Mouse (Mus musculus): ENCODE data around the gene Olfr648. TPM values are rescaled to one million over a fixed set of nuclear protein-coding genes. Genes with fewer than 3 reads are reported as not detected.

The Olfr648 gene
- polyA plus RNA-seq, 1 experiment from 2014 or later, result 0.45 TPM

DNA sequence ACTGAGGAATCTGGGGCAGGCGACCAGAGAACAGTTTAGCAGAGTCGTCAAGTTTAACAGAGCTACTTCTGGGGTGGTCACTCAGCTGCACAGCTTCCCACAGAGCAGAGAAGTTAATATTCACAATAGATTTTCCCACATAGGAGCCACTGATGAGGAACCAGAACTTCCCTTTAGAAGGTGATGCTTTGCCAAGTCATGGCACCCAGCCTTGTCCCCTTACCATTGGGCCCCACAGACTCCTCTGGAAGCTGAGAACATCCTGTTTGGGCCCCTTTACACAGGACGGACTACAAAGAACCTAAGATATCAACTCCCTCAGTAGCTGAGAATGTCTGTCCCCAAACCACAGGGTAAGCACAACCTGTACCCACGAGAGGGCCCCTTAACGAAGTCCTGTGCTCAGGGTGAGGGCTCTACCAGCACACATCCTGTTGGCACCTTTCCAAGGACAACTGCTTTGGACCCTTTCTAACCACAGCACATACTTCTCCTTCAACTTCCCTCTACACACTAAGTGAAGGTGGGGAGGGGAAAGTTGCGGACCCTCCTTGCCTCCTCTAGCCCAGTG is 13.5 kb downstream of the Olfr648 start:
- no peak for ATAC-seq (ENCODE audit: low FRiP score, low read depth)
- H3K4me3 ChIP-seq, result no peak overlapping the region
- no peaks in the 10 kb centered on the region for H3K4me1 ChIP-seq
- H3K36me3 ChIP-seq, result no peaks in the 10 kb centered on the region
- H3K27me3 ChIP-seq, result no peaks in the 10 kb centered on the region
- no peaks in the 10 kb centered on the region for H3K9me3 ChIP-seq
- 77% methylated on average over 6 of the region's 6 CpGs for WGBS
- H3K4me2 ChIP-seq (replicated peaks), result no peak overlapping the region
- H3K27ac ChIP-seq (replicated peaks), result no peak overlapping the region
- H3K9ac ChIP-seq (replicated peaks), result no peak overlapping the region

DNA sequence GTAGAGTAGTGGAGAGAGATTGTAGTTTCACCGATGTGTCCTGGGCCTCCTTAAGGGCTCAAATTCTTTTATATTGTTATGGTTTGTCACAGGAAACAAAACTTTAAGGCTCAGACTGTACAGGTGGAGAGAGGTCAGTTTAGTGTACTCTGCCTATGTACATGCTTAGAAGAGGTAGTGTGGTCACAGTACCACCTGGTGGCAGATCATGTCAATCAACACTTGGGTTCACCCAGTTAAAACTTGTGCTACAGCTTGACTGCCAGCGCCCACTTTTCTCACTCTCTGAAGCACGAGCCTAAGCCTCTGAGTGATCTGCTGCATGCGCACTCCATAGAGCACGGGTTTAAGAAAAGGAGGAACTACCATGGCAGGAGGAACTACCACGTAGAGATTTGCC is 16.1 kb downstream of the Olfr648 start:
- 89% methylated on average over 6 of the region's 6 CpGs for WGBS
- Histone ChIP-seq H3K27me3 (no peaks in the 10 kb centered on the region), H3K9me3 (no peaks in the 10 kb centered on the region), H3K27ac (replicated peaks) (no peak overlapping the region), H3K4me1 (no peaks in the 10 kb centered on the region), H3K4me3 (no peak overlapping the region), H3K4me2 (replicated peaks) (no peak overlapping the region), H3K9ac (replicated peaks) (no peak overlapping the region), H3K36me3 (no peaks in the 10 kb centered on the region)
- no peak for ATAC-seq (ENCODE audit: low FRiP score, low read depth)

DNA sequence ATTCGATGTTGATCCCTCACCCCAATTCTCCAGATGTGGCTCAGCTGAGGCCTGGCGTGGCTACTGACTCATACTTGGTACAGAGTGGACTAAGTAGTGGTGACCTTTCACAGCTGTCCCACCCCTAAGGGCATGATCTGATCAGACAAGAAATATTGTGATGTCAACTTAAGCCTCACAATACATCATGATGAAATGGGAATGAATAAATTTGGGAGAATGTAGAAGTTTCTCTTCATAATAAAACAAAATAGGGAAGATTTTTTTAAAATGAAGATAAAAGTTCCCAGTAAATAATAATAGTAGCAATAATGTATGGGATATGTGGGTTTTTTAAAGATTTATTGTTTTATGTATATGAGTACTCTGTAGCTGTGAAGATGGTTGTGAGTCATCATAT is 32.7 kb downstream of the Olfr648 start, which contains the start of gene Ubqlnl:
Gene Ubqlnl, minus strand, starts transcription at position 101 of the 400 bp plus-strand sequence.
- Histone ChIP-seq H3K27me3 (no peaks in the 10 kb centered on the region), H3K36me3 (no peaks in the 10 kb centered on the region), H3K4me1 (no peaks in the 10 kb centered on the region), H3K27ac (replicated peaks) (no peak within 1 kb of the TSS), H3K9me3 (no peaks in the 10 kb centered on the region), H3K4me3 (no peak within 1 kb of the TSS), H3K9ac (replicated peaks) (no peak within 1 kb of the TSS), H3K4me2 (replicated peaks) (no peak within 1 kb of the TSS)
- ATAC-seq (ENCODE audit: low FRiP score, low read depth), result no peak
- 82% methylated on average over 2 of the region's 2 CpGs for WGBS

DNA sequence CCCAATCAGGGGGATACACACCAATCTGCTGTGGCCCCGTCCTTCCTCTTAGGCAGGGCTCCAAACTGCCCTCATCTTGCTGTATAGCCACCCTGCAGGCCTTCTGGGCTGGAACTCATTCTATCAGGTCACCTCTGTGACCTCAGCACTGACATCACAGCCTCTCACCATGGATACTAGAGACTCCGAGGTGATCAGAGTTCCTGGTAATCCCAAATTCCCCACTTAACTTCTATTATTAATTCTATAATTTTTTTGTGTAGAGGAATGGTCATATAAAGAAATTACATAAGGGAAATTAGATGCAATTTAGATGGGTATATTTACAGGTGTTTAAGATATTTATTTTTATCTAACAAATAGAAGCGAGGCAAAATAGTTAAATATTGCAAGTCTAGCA is 40.0 kb downstream of the Olfr648 start, which contains the start of gene Ubqln3:
Gene Ubqln3, minus strand, starts transcription at position 101 of the 400 bp plus-strand sequence.
- no peak within 1 kb of the TSS for H3K4me3 ChIP-seq
- no peaks in the 10 kb centered on the region for H3K36me3 ChIP-seq
- no peaks in the 10 kb centered on the region for H3K27me3 ChIP-seq
- no peak within 1 kb of the TSS for H3K9ac ChIP-seq (replicated peaks)
- H3K27ac ChIP-seq (replicated peaks), result no peak within 1 kb of the TSS
- H3K4me1 ChIP-seq, result no peaks in the 10 kb centered on the region
- 72% methylated on average over 3 of the region's 3 CpGs for WGBS
- H3K9me3 ChIP-seq, result no peaks in the 10 kb centered on the region
- H3K4me2 ChIP-seq (replicated peaks), result no peak within 1 kb of the TSS
- ATAC-seq (ENCODE audit: low FRiP score, low read depth), result no peak

DNA sequence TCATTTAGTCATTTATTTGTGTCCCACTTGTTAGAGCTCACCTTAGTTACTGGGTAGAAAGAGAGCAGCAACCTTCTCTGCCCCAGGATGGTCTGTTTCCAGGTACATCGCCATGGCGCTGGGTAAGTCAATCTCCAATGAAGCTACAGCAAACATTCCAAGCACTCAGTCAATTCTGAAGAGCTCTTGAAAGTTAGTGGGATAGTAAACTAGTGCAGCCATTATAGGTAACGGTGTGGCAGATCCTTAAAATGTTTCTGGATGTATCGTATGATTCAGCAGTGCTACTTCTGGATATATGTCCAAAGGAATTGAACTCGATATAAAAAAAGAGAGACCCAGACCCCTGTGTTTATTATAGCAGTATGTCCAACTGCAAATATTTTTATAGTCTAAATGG is 45.9 kb downstream of the Olfr648 start, which contains the start of gene Olfr643:
Gene Olfr643, minus strand, starts transcription at position 101 of the 400 bp plus-strand sequence.
- ATAC-seq (ENCODE audit: low FRiP score, low read depth), result no peak
- Histone ChIP-seq H3K4me2 (replicated peaks) (no peak within 1 kb of the TSS), H3K9me3 (no peaks in the 10 kb centered on the region), H3K4me1 (no peaks in the 10 kb centered on the region), H3K4me3 (no peak within 1 kb of the TSS), H3K9ac (replicated peaks) (no peak within 1 kb of the TSS), H3K27me3 (no peaks in the 10 kb centered on the region), H3K27ac (replicated peaks) (no peak within 1 kb of the TSS), H3K36me3 (no peaks in the 10 kb centered on the region)
- WGBS, result 87% methylated on average over 5 of the region's 5 CpGs

DNA sequence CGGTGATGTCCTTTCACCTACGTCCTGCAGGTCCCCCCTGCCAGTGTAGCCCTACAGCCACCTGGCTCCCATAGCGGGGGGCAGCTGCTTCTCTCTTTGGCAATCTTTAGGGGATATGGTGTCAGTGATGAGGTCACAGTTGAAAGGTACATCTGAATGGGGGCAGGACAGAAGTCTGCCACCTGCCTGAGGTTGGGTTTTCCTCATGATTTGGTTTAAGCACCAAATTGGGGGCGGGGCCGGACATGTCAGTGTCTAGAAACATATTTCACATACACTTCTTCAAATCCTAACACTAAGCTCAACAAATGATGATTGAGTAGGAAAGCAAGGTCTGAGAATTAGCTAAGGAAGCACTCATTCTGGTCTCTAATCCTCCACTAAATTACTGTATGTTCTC is 53.5 kb downstream of the Olfr648 start, which contains the start of gene Ubqln5:
Gene Ubqln5, minus strand, starts transcription at position 101 of the 400 bp plus-strand sequence.
- H3K27ac ChIP-seq (replicated peaks), result no peak within 1 kb of the TSS

More for the DNA sequence above, 53.5 kb downstream of the Olfr648 start, which contains the start of gene Ubqln5:
- H3K4me1 ChIP-seq, result no peaks in the 10 kb centered on the region
- 90% methylated on average over 5 of the region's 5 CpGs for WGBS
- H3K9me3 ChIP-seq, result no peaks in the 10 kb centered on the region
- H3K27me3 ChIP-seq, result no peaks in the 10 kb centered on the region
- no peaks in the 10 kb centered on the region for H3K36me3 ChIP-seq
- no peak within 1 kb of the TSS for H3K4me3 ChIP-seq
- no peak within 1 kb of the TSS for H3K9ac ChIP-seq (replicated peaks)
- no peak within 1 kb of the TSS for H3K4me2 ChIP-seq (replicated peaks)
- ATAC-seq (ENCODE audit: low FRiP score, low read depth), result no peak

Other genes starting within 250 kb of the Olfr648 start
- gene Olfr632, start 249.0 kb downstream of the Olfr648 start, polyA plus RNA-seq (2016; fragmentation: Nextera tagmentation; extraction: Ambion mirVana), result not detected in 2 replicates
- gene Olfr633, start 239.0 kb downstream of the Olfr648 start, polyA plus RNA-seq (2016; fragmentation: Nextera tagmentation; extraction: Ambion mirVana), result not detected in 2 replicates
- not detected in 2 replicates for gene Olfr635, start 212.2 kb downstream of the Olfr648 start, polyA plus RNA-seq (2016; fragmentation: Nextera tagmentation; extraction: Ambion mirVana)
- gene Olfr638, start 184.6 kb downstream of the Olfr648 start, polyA plus RNA-seq (2016; fragmentation: Nextera tagmentation; extraction: Ambion mirVana), result not detected in 2 replicates
- gene Olfr639, start 166.1 kb downstream of the Olfr648 start, polyA plus RNA-seq (2016; fragmentation: Nextera tagmentation; extraction: Ambion mirVana), result 0.04 TPM in 1 of 2 replicates, not detected in the other
- not detected in 2 replicates for gene Olfr640, start 157.8 kb downstream of the Olfr648 start, polyA plus RNA-seq (2016; fragmentation: Nextera tagmentation; extraction: Ambion mirVana)
- not detected in 2 replicates for gene Olfr641, start 147.9 kb downstream of the Olfr648 start, polyA plus RNA-seq (2016; fragmentation: Nextera tagmentation; extraction: Ambion mirVana)
- not detected in 2 replicates for gene Olfr642, start 130.7 kb downstream of the Olfr648 start, polyA plus RNA-seq (2016; fragmentation: Nextera tagmentation; extraction: Ambion mirVana)
- not detected in 2 replicates for gene 4930516K23Rik, start 121.9 kb downstream of the Olfr648 start, polyA plus RNA-seq (2016; fragmentation: Nextera tagmentation; extraction: Ambion mirVana)
- gene Olfr644, start 111.5 kb downstream of the Olfr648 start, polyA plus RNA-seq (2016; fragmentation: Nextera tagmentation; extraction: Ambion mirVana), result not detected in 2 replicates
- not detected in 2 replicates for gene Olfr645, start 97.9 kb downstream of the Olfr648 start, polyA plus RNA-seq (2016; fragmentation: Nextera tagmentation; extraction: Ambion mirVana)
- not detected in 2 replicates for gene Olfr646, start 78.5 kb downstream of the Olfr648 start, polyA plus RNA-seq (2016; fragmentation: Nextera tagmentation; extraction: Ambion mirVana)
- not detected in 2 replicates for gene Ubqln5, start 53.6 kb downstream of the Olfr648 start, polyA plus RNA-seq (2016; fragmentation: Nextera tagmentation; extraction: Ambion mirVana)
- not detected in 2 replicates for gene Olfr643, start 46.0 kb downstream of the Olfr648 start, polyA plus RNA-seq (2016; fragmentation: Nextera tagmentation; extraction: Ambion mirVana)
- not detected in 2 replicates for gene Ubqln3, start 40.1 kb downstream of the Olfr648 start, polyA plus RNA-seq (2016; fragmentation: Nextera tagmentation; extraction: Ambion mirVana)
- gene Ubqlnl, start 32.8 kb downstream of the Olfr648 start, polyA plus RNA-seq (2016; fragmentation: Nextera tagmentation; extraction: Ambion mirVana), result not detected in 2 replicates
- not detected in 2 replicates for gene Olfm5, start 18.6 kb downstream of the Olfr648 start, polyA plus RNA-seq (2016; fragmentation: Nextera tagmentation; extraction: Ambion mirVana)
- gene Olfr649, start 12.6 kb upstream of the Olfr648 start, polyA plus RNA-seq (2016; fragmentation: Nextera tagmentation; extraction: Ambion mirVana), result not detected in 2 replicates
- gene Trim6, start 35.4 kb upstream of the Olfr648 start, polyA plus RNA-seq (2016; fragmentation: Nextera tagmentation; extraction: Ambion mirVana), result 0.72 and 1.3 TPM in 2 replicates
- gene Trim34a, start 61.1 kb upstream of the Olfr648 start, polyA plus RNA-seq (2016; fragmentation: Nextera tagmentation; extraction: Ambion mirVana), result 0.83 and 1.2 TPM in 2 replicates
- gene Trim5, start 104.7 kb upstream of the Olfr648 start, polyA plus RNA-seq (2016; fragmentation: Nextera tagmentation; extraction: Ambion mirVana), result 0.10 and 0.16 TPM in 2 replicates
- gene Trim12a, start 132.1 kb upstream of the Olfr648 start, polyA plus RNA-seq (2016; fragmentation: Nextera tagmentation; extraction: Ambion mirVana), result 2.7 and 2.8 TPM in 2 replicates
- gene Trim34b, start 146.1 kb upstream of the Olfr648 start, polyA plus RNA-seq (2016; fragmentation: Nextera tagmentation; extraction: Ambion mirVana), result not detected in 2 replicates
- 0.94 and 1.1 TPM in 2 replicates for gene Trim12c, start 170.0 kb upstream of the Olfr648 start, polyA plus RNA-seq (2016; fragmentation: Nextera tagmentation; extraction: Ambion mirVana)
- gene Trim30b, start 186.5 kb upstream of the Olfr648 start, polyA plus RNA-seq (2016; fragmentation: Nextera tagmentation; extraction: Ambion mirVana), result not detected in 2 replicates
- gene Trim30c, start 217.4 kb upstream of the Olfr648 start, polyA plus RNA-seq (2016; fragmentation: Nextera tagmentation; extraction: Ambion mirVana), result 0.13 TPM in 1 of 2 replicates, not detected in the other